Mouse (Mus musculus) CH12.LX (cell line): ENCODE results near the gene Pdss2.

Source experiments
- CTCF ChIP-seq, 2 experiments: IDR thresholded peaks in 1 of 2; conservative IDR thresholded peaks in 1 of 2; 2 replicates each; pipeline ENCODE4 v1.5.1; 2011 to 2012; ENCODE audit warnings: low read depth in 2 of 2, low read length in 2 of 2, improper control_type of control experiment in 1 of 2, inconsistent platforms in 1 of 2, mild to moderate bottlenecking in 1 of 2, moderate library complexity in 1 of 2
- E2F4 ChIP-seq: IDR thresholded peaks from 2 replicates; pipeline ENCODE4 v1.6.1; 2011; ENCODE audit warnings: low read depth, low read length, improper control_type of control experiment; ENCODE audit not compliant: insufficient replicate concordance
- ELF1 ChIP-seq: IDR thresholded peaks from 2 replicates; pipeline ENCODE4 v1.6.1; 2014; ENCODE audit warnings: low read depth, mild to moderate bottlenecking, inconsistent platforms, low read length, improper control_type of control experiment
- EP300 ChIP-seq: IDR thresholded peaks from 2 replicates; pipeline ENCODE4 v1.6.1; 2011; ENCODE audit warnings: low read length, improper control_type of control experiment
- ETS1 ChIP-seq: conservative IDR thresholded peaks from 2 replicates; pipeline ENCODE4 v1.6.1; 2012; ENCODE audit warnings: low read depth, mild to moderate bottlenecking, inconsistent platforms, low read length, improper control_type of control experiment, moderate library complexity
- GABPA ChIP-seq: IDR thresholded peaks from 2 replicates; pipeline ENCODE4 v1.6.1; 2012; ENCODE audit warnings: low read depth, low read length, improper control_type of control experiment, inconsistent platforms; ENCODE audit not compliant: insufficient replicate concordance
- HCFC1 ChIP-seq: IDR thresholded peaks from 2 replicates; pipeline ENCODE4 v1.6.1; 2012; ENCODE audit warnings: low read depth, mild to moderate bottlenecking, inconsistent platforms, low read length, improper control_type of control experiment
- MAFK ChIP-seq: IDR thresholded peaks from 2 replicates; pipeline ENCODE4 v1.6.1; 2011; ENCODE audit warnings: low read length, improper control_type of control experiment; ENCODE audit not compliant: insufficient replicate concordance
- MYC ChIP-seq: IDR thresholded peaks from 2 replicates; pipeline ENCODE4 v1.6.1; 2011; ENCODE audit warnings: low read depth, mild to moderate bottlenecking, improper control_type of control experiment, low read length
- POLR2A ChIP-seq: IDR thresholded peaks from 2 replicates; pipeline ENCODE4 v1.6.1; 2011; ENCODE audit warnings: low read depth, mild to moderate bottlenecking, improper control_type of control experiment, low read length
- USF1 ChIP-seq: IDR thresholded peaks from 2 replicates; pipeline ENCODE4 v1.6.1; 2014; ENCODE audit warnings: low read depth, mild to moderate bottlenecking, inconsistent platforms, low read length, improper control_type of control experiment
- ZKSCAN1 ChIP-seq: IDR thresholded peaks from 2 replicates; pipeline ENCODE4 v1.6.1; 2012; ENCODE audit warnings: low read depth, inconsistent platforms, low read length, improper control_type of control experiment, borderline replicate concordance

DNA sequence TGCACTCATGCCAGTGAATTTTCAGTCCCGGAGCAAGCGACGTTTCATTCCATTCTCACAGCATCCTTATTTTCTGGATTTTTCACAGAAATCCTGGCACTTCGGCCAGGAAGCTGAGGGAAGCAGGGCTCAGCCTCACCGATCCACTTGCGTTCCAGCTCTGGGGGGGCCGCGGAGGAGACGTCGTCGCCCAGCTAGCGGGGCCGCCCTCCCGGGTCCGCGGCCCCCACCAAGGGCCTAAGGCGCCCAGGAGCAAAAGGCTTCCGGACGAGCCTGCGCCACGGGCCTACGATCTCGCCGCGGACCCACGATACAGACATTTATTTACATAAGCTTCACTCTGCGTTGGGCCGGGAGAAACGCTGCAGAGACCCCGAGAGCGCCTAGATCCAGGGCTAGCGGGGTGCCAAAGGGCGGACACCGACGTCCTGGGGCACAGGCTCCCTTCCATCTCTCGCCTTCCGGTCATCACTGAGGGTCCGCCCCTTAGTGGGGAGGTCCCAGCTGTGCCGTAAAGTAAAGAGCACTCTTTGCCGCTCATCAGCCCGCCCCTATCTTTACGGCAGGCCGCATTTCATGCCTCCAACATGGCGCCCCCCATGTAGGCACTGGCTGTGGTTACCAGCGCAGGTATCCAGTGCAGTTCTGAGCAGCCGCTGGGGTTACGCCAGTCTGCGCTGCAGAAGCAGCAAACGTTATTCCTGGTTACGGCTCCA, at the start of gene Pdss2:
- TF ChIP-seq USF1 = no peak
- TF ChIP-seq ELF1 = peak; percentile 83
- no peak for TF ChIP-seq GABPA
- TF ChIP-seq POLR2A = peak; percentile 99
- no peak for TF ChIP-seq EP300
- no peak for TF ChIP-seq CTCF (conservative IDR thresholded peaks at IDR 0.05 in 1 of 2, IDR thresholded peaks at IDR 0.05 in 1 of 2; ENCODE audit: low read depth in 2 of 2, low read length in 2 of 2)
- no peak for TF ChIP-seq E2F4
- peak; percentile 90 for TF ChIP-seq HCFC1
- TF ChIP-seq ETS1 = no peak
- no peak for TF ChIP-seq ZKSCAN1
- TF ChIP-seq MYC = no peak
- no peak for TF ChIP-seq MAFK
